ENCODE assay signal across 8 mouse cellular contexts in genomic region chr10:125966481-125967251, GRCm38 (mm10). TPM values are rescaled to one million over a fixed set of nuclear protein-coding genes. Genes with fewer than 3 reads are reported as not detected.
A peak's percentile ranks its signal among the peaks of the same experiment; 100 is the strongest.
DNase-seq lines count a peak whose midpoint lies in the region; ATAC-seq and TF ChIP-seq lines count a peak whose summit lies in the region.

No protein-coding gene starts in this region.

- H3K4me2 ChIP-seq in intestine, postnatal 0 days (replicated peaks; ENCODE audit: low read depth), result peak overlapping the region; percentile 91
- H3K4me2 ChIP-seq in liver, postnatal 0 days (ENCODE audit: low read depth, low read length), result peak overlapping the region; percentile 87
- H3K4me2 ChIP-seq in neural tube, embryonic 12.5 days (replicated peaks), result peak overlapping the region; percentile 91

- no peak for TF ChIP-seq EP300 in liver, postnatal 0 days (IDR thresholded peaks at IDR 0.05; ENCODE audit: low read depth)

- DNase-seq in right cerebral cortex, postnatal 14 days, result peak; percentile 28
- no peak for DNase-seq in right cerebral cortex, postnatal 25 days
- DNase-seq in cerebellum, postnatal 14 days, result peak; percentile 27 to 48
- DNase-seq in gastrocnemius, postnatal 25 days, result peak; percentile 60
- no peak for DNase-seq in liver, postnatal 0 days
- no peak for DNase-seq in frontal cortex, postnatal 25 days (ENCODE audit: low spot score in 2 of 2)

- H3K36me3 ChIP-seq in intestine, postnatal 0 days (ENCODE audit: control insufficient read depth, insufficient read depth), result no peaks in the 10 kb centered on the region
- no peaks in the 10 kb centered on the region for H3K36me3 ChIP-seq in liver, postnatal 0 days (replicated peaks; ENCODE audit: insufficient read depth, low read length)
- H3K36me3 ChIP-seq in neural tube, embryonic 12.5 days, result no peaks in the 10 kb centered on the region

- peak overlapping the region; percentile 86 for H3K4me3 ChIP-seq in intestine, postnatal 0 days (ENCODE audit: low read depth, low read length)
- peak overlapping the region; percentile 58 for H3K4me3 ChIP-seq in liver, postnatal 0 days (ENCODE audit: low read depth, low read length)
- H3K4me3 ChIP-seq in neural tube, embryonic 12.5 days, result peak overlapping the region; percentile 84

- H3K9ac ChIP-seq in intestine, postnatal 0 days (ENCODE audit: low read depth, low read length), result peak overlapping the region; percentile 89
- H3K9ac ChIP-seq in liver, postnatal 0 days (replicated peaks), result peak overlapping the region; percentile 64
- peak overlapping the region; percentile 92 for H3K9ac ChIP-seq in neural tube, embryonic 12.5 days

- no peaks in the 10 kb centered on the region for H3K9me3 ChIP-seq in intestine, postnatal 0 days (ENCODE audit: control insufficient read depth)
- H3K9me3 ChIP-seq in liver, postnatal 0 days (ENCODE audit: low read length), result no peaks in the 10 kb centered on the region
- no peaks in the 10 kb centered on the region for H3K9me3 ChIP-seq in neural tube, embryonic 12.5 days

- peak overlapping the region; percentile 93 for H3K27ac ChIP-seq in intestine, postnatal 0 days (ENCODE audit: low read depth, low read length)
- peak overlapping the region; percentile 74 for H3K27ac ChIP-seq in liver, postnatal 0 days (ENCODE audit: low read depth)
- H3K27ac ChIP-seq in neural tube, embryonic 12.5 days, result peak overlapping the region; percentile 66

- no peaks in the 10 kb centered on the region for H3K27me3 ChIP-seq in intestine, postnatal 0 days (replicated peaks; ENCODE audit: control insufficient read depth, insufficient read depth, low read length)
- peaks cover 4% of the 10 kb centered on the region; the same call in 1 of the 2 replicates for H3K27me3 ChIP-seq in liver, postnatal 0 days (ENCODE audit: insufficient read depth, low read length)
- no peaks in the 10 kb centered on the region for H3K27me3 ChIP-seq in neural tube, embryonic 12.5 days (replicated peaks)

- TF ChIP-seq CTCF in intestine, postnatal 0 days (IDR thresholded peaks at IDR 0.05; ENCODE audit: low read depth), result 0 out of 2 replicates have a peak, but pooled peaks have one; percentile 1
- no peak for TF ChIP-seq CTCF in liver, postnatal 0 days (IDR thresholded peaks at IDR 0.05; ENCODE audit: low read depth)

- peaks cover 16% of the 10 kb centered on the region for H3K4me1 ChIP-seq in intestine, postnatal 0 days (replicated peaks; ENCODE audit: control insufficient read depth, insufficient read depth, low read length)
- H3K4me1 ChIP-seq in liver, postnatal 0 days (ENCODE audit: insufficient read depth), result peaks cover 9% of the 10 kb centered on the region
- H3K4me1 ChIP-seq in neural tube, embryonic 12.5 days, result peaks cover 15% of the 10 kb centered on the region

- ATAC-seq in intestine, postnatal 0 days, result peak; percentile 42
- peak; percentile 72 for ATAC-seq in liver, postnatal 0 days
- peak; percentile 77 for ATAC-seq in neural tube, embryonic 12.5 days (ENCODE audit: low FRiP score, low read depth)

- under 1% methylated on average over 55 of the region's 59 CpGs for WGBS in intestine, postnatal 0 days
- WGBS in liver, postnatal 0 days (ENCODE audit: insufficient replicate concordance), result 1% methylated on average over 59 of the region's 59 CpGs
- under 1% methylated on average over 59 of the region's 59 CpGs for WGBS in neural tube, embryonic 12.5 days

RNA-seq across cellular contexts. Expression of gene Lrig3, which starts 0.7 kb away (rescaled TPM):
- 1 to 10 TPM; 3.5 to 5.5 TPM for total RNA-seq in gastrocnemius, postnatal 25 days (2021)
- 6.7 and 6.9 TPM in 2 replicates for polyA plus RNA-seq in intestine, postnatal 0 days (2015; fragmentation: Nextera tagmentation; extraction: Ambion mirVana)
- 0.94 and 1.4 TPM in 2 replicates for polyA plus RNA-seq in liver, postnatal 0 days (2015; fragmentation: Nextera tagmentation; extraction: Ambion mirVana)
- 20.2 and 21.1 TPM in 2 replicates for polyA plus RNA-seq in neural tube, embryonic 12.5 days (2016; fragmentation: Nextera tagmentation; extraction: Ambion mirVana)

Comparison
In these comparisons a context has a peak if more than half of its experiments do, and no peak if none do; other contexts are left out.
1. DNase-seq: peak in right cerebral cortex, postnatal 14 days (single experiment), cerebellum, postnatal 14 days (2 of 2) and gastrocnemius, postnatal 25 days (single experiment); none in right cerebral cortex, postnatal 25 days (single experiment), liver, postnatal 0 days (single experiment) and frontal cortex, postnatal 25 days (0 of 2).
2. Peak in every context shown above with its lines, with median percentiles within 50 percentile points of each other: ATAC-seq, H3K27ac ChIP-seq, H3K4me2 ChIP-seq, H3K4me3 ChIP-seq and H3K9ac ChIP-seq.